In genomic region chr3:42039632-42040031, GRCm38 (mm10) we compare ENCODE assay signal across 16 mouse cellular contexts.
DNase-seq lines count a peak whose midpoint lies in the region; ATAC-seq and TF ChIP-seq lines count a peak whose summit lies in the region.
"Had no signal": no experiment of that assay in that cellular context is flagged by ENCODE, and none has a peak within 500 bp of the region (broad histone marks: within the 10 kb centered on the region; RNA-seq: fewer than 3 reads in every experiment).

No protein-coding gene starts in this region.

- WGBS in neural tube, embryonic 14.5 days, result 40% methylated on average over 4 of the region's 4 CpGs
- WGBS in hindbrain, postnatal 0 days, result 23% methylated on average over 4 of the region's 4 CpGs

- H3K9me3 ChIP-seq in neural tube, embryonic 14.5 days (ENCODE audit: control insufficient read depth, low read length), result no peaks in the 10 kb centered on the region
- H3K9me3 ChIP-seq in hindbrain, postnatal 0 days (ENCODE audit: low read length), result no peaks in the 10 kb centered on the region
- H3K9me3 ChIP-seq: embryonic facial prominence, embryonic 13.5 days; liver, embryonic 13.5 days had no signal

- ATAC-seq in neural tube, embryonic 14.5 days (ENCODE audit: low read depth), result 0 out of 2 replicates have a peak, but pooled peaks have one; percentile 46
- ATAC-seq in hindbrain, postnatal 0 days, result no peak

- no peaks in the 10 kb centered on the region for H3K27me3 ChIP-seq in neural tube, embryonic 14.5 days (ENCODE audit: control insufficient read depth, insufficient read depth, low read length)
- H3K27me3 ChIP-seq in hindbrain, postnatal 0 days (ENCODE audit: insufficient read depth, low read length), result no peaks in the 10 kb centered on the region
- H3K27me3 ChIP-seq: embryonic facial prominence, embryonic 13.5 days; liver, embryonic 13.5 days had no signal

- intact Hi-C loops in gastrocnemius, adult 2 months (cut with DNase I), result no loop called here

- H3K36me3 ChIP-seq in neural tube, embryonic 14.5 days (ENCODE audit: control insufficient read depth, insufficient read depth, low read length), result no peaks in the 10 kb centered on the region
- no peaks in the 10 kb centered on the region for H3K36me3 ChIP-seq in hindbrain, postnatal 0 days (ENCODE audit: insufficient read depth, low read length)
- H3K36me3 ChIP-seq: embryonic facial prominence, embryonic 13.5 days; liver, embryonic 13.5 days had no signal

- no peak overlapping the region for H3K27ac ChIP-seq in neural tube, embryonic 14.5 days (ENCODE audit: low read depth, low read length)
- no peak overlapping the region for H3K27ac ChIP-seq in hindbrain, postnatal 0 days
- H3K27ac ChIP-seq in gastrocnemius, adult 2 months, result no peak overlapping the region
- H3K27ac ChIP-seq: embryonic facial prominence, embryonic 13.5 days; layer of hippocampus, adult 2 months; liver, embryonic 13.5 days had no signal

- TF ChIP-seq CTCF in hindbrain, postnatal 0 days (IDR thresholded peaks at IDR 0.05; ENCODE audit: low read depth), result no peak
- TF ChIP-seq CTCF in gastrocnemius, adult 2 months (IDR thresholded peaks at IDR 0.05), result no peak

- no peak overlapping the region for H3K4me3 ChIP-seq in neural tube, embryonic 14.5 days (ENCODE audit: low read depth, low read length)
- no peak overlapping the region for H3K4me3 ChIP-seq in hindbrain, postnatal 0 days (ENCODE audit: low read length)
- no peak overlapping the region for H3K4me3 ChIP-seq in gastrocnemius, adult 2 months
- H3K4me3 ChIP-seq: embryonic facial prominence, embryonic 13.5 days; layer of hippocampus, adult 2 months; liver, embryonic 13.5 days had no signal

- H3K4me1 ChIP-seq in neural tube, embryonic 14.5 days (ENCODE audit: control insufficient read depth, insufficient read depth, low read length), result no peaks in the 10 kb centered on the region
- H3K4me1 ChIP-seq in hindbrain, postnatal 0 days (ENCODE audit: insufficient read depth, low read length), result no peaks in the 10 kb centered on the region
- H3K4me1 ChIP-seq: liver, embryonic 13.5 days had no signal

- H3K4me2 ChIP-seq in neural tube, embryonic 14.5 days (ENCODE audit: low read depth, low read length), result no peak overlapping the region
- no peak overlapping the region for H3K4me2 ChIP-seq in hindbrain, postnatal 0 days (ENCODE audit: low read depth, low read length)
- H3K4me2 ChIP-seq: embryonic facial prominence, embryonic 13.5 days; liver, embryonic 13.5 days had no signal

- no peak overlapping the region for H3K9ac ChIP-seq in neural tube, embryonic 14.5 days (replicated peaks; ENCODE audit: low read depth, low read length)
- H3K9ac ChIP-seq in hindbrain, postnatal 0 days (replicated peaks; ENCODE audit: low read length), result no peak overlapping the region
- H3K9ac ChIP-seq: embryonic facial prominence, embryonic 13.5 days; liver, embryonic 13.5 days had no signal

- peak; percentile 26 to 52 for DNase-seq in cerebellum, postnatal 10 days
- DNase-seq in cerebellum, postnatal 36 days, result no peak
- no peak for DNase-seq in neural tube, embryonic 10.5 days (ENCODE audit: extremely low spot score, low spot score)
- DNase-seq in hindbrain, postnatal 0 days (ENCODE audit: low spot score), result peak; percentile 9
- no peak for DNase-seq in gastrocnemius, adult 8-10 months (ENCODE audit: low spot score in 2 of 2)
- DNase-seq in heart, adult 9 months (ENCODE audit: low spot score in 2 of 2), result no peak
- no peak for DNase-seq in gastrocnemius, adult 2 months
- DNase-seq: adrenal gland, postnatal 25 days; cerebellum, adult 11 months; heart, postnatal 36 days; kidney, adult 8-10 months; liver, embryonic 13.5 days; lung, postnatal 10 days had no signal

Comparison
In these comparisons a context has a peak if more than half of its experiments do, and no peak if none do; other contexts are left out.
1. DNase-seq: peak in cerebellum, postnatal 10 days (2 of 2) and hindbrain, postnatal 0 days (single experiment); none in cerebellum, postnatal 36 days (0 of 2), neural tube, embryonic 10.5 days (single experiment), gastrocnemius, adult 8-10 months (0 of 2), heart, adult 9 months (0 of 2) and gastrocnemius, adult 2 months (single experiment).